Mouse (Mus musculus) adrenal gland, postnatal 10 days (tissue): ENCODE measurements around the gene Lsm6. TPM values are rescaled to one million over a fixed set of nuclear protein-coding genes. Genes with fewer than 3 reads are reported as not detected.
A peak's percentile ranks its signal among the peaks of the same experiment; 100 is the strongest.
"Not testable (repeated sequence)": the region's sequence is repeated elsewhere in the genome, so short reads cannot be mapped to it uniquely, and the experiment has no call there.

Experiments used
- DNase-seq: peaks from one replicate; pipeline ENCODE4 v3.0.0; 2021; ENCODE audit warnings: mixed read lengths
- long read RNA-seq, 2 experiments: library from polyadenylated mRNA; stranded (forward); transcript quantifications; one replicate each; pipeline ENCODE4 v2.0.0; 2021
- total RNA-seq, 2 experiments: library from RNA; stranded (reverse); gene quantifications; 2 replicates each; pipeline ENCODE4 v1.2.3; 2021

Gene Lsm6
- total RNA-seq, result 100 to 1,000 TPM; 103 to 108 TPM
- long read RNA-seq, experiment 1, transcript Lsm6-201 (4 exons, 2,107 nt), result major isoform, 55 of 121 reads
- long read RNA-seq, experiment 1, transcript Lsm6-203 (5 exons, 3,792 nt), result minor isoform, 49 of 121 reads
- long read RNA-seq, experiment 1, transcript Lsm6-204 (3 exons, 541 nt), result minor isoform, 8 of 121 reads
- long read RNA-seq, experiment 1, partial matches to known transcripts, result 1 of 121 reads
- long read RNA-seq, experiment 1, other reads (novel, unspliced or antisense), result 8 of 121 reads
- long read RNA-seq, experiment 2, transcript Lsm6-201 (4 exons, 2,107 nt), result major isoform, 58 of 117 reads
- long read RNA-seq, experiment 2, transcript Lsm6-203 (5 exons, 3,792 nt), result minor isoform, 51 of 117 reads
- long read RNA-seq, experiment 2, partial matches to known transcripts, result 0 of 117 reads
- long read RNA-seq, experiment 2, other reads (novel, unspliced or antisense), result 5 of 117 reads

DNA sequence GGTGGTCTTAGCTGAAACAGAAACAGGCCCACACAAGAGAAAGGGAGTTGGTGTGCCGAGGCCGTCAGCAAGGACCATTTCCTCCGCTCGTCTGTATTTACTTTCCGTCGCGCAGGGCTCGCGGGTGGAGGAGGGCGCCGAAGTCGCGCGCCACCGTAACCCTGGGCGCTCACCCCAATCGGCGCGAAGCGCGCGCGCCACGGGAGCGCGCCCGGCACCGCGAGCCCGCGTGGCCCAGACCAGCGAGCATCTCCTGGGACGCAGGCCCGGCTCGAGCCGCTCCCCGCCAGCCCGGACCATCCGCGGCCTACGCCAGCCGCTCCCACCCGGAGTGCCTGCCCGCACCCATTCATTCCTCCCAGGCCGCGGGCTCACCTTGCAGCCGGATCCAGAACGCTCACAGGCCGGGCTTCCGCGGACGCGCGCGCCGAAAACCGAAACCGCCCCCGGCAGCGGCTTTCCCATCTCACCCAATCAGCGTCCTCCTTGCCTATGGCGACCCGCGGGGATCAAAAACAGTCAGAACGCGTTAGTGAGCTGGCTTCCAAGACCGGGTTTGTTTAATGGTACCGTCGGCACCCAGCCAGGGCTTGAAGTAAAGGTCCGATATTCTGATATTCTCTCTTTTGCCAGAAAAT lies at the start of gene Lsm6:
Gene Lsm6, minus strand, starts transcription at position 468 of the 638 bp plus-strand sequence.
- peak; percentile 99 for DNase-seq

DNA sequence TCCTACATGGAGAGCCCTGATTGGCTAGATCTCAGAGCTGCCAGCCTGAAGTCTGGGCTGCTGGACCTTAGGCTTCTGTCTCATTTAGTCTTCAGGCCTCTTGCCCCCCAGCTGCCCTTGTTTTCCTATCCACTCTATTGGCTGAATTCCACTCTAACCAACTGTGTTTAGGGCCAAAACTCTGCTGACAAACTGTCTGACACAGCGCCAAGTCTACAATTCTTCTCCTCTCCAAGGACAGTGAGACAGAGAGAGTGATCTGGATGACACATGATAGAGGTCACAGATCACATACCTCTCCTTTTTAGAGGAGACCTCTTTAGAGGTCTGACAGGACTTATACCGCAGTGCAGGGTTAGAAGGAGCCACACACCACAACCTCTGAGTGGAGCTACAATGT lies 46.1 kb upstream of the Lsm6 start:
- peak; percentile 62 for DNase-seq

DNA sequence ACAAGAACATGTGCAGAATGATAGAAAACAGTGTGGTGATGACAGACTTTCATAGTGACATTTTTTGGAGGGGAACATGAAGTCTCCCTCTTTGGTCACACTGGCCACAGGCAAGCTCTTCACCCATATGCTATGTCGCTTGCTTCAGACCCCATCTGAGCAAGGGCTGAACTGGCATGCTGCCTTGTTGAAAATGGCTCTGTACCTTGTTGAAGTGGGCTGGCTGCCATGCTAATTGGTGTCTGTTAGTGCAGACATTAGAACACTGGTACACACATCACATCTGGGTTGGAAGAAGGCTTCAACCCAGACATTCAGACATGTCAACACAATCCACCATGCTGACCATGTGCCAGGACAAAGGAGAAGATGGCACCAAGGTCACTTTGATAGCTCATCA lies 42.1 kb upstream of the Lsm6 start:
- DNase-seq, result no peak

DNA sequence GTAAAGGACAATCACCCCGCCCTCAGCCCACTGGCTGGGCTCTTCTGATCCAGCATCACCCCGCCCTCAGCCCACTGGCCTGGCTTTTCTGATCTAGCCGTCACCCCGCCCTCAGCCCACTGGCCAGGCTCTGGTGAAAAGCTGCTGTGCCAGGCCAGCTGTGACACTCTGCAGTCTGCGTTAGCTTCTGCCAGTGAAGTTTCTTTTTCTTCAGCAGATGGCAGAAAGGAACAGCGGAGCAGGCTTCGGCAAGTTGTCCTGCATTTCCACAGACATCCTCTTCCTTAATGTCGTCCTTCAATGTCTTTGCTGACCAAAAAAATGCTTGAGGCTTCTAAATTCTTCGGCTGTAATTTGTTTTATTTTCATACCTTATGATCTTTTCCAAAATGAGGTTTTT lies 41.1 kb upstream of the Lsm6 start:
- no peak for DNase-seq

DNA sequence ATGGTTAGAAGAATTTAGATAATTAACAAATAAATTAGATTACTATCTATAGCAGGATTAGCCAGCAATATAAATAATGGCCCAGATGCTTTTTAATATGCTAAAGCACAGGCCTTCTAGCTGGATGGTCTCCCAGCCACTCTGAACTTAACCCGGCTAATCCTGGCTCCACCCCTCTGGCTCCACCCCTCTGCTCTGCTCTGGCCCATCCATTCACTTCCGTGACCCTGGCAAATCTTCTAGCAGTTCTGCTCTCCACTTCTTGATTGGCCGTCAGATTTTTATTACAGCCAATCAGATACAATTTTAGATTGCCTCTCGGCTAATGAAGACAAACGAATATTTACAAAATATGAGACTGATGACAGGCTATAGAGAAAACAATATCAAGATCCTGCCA lies 39.8 kb upstream of the Lsm6 start:
- no peak for DNase-seq

DNA sequence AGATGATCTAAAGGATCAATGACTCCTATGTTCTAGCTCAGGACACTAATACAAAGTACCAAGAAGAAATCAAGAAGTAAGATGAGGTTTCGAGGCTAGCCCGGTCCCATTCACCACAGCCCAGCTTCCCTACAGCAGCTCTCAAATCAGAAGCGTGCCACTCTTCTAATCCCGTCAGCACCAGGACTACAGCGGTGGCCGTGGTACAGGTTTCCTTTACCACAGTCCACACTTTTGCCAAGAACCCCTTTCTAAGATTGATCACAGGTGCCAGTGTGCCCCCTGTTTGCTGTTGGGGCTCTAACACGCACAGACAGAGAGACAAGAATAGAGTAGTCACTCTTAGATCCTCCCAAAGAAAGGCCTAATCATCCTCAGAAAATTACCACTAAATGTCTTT lies 36.5 kb upstream of the Lsm6 start:
- no peak for DNase-seq

DNA sequence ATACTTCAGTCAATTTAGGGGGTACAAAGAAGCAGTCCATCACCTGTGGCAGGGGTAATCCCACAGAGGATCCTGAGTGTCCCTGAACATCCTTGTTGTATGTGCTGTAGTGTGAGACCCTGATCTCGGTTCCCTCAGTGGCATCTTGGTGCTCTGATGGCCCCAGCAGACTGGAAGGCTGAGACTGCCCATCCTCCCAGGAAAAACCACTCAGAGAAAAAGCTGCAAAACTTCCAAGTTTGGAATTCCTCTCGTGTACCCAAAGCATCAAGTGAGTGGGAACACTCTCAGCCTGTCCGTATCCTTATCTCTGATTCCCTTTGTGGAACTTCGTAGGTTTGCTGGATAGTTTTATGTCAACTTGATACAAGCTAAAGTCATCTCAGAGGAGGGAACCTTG lies 31.3 kb upstream of the Lsm6 start:
- no peak for DNase-seq

DNA sequence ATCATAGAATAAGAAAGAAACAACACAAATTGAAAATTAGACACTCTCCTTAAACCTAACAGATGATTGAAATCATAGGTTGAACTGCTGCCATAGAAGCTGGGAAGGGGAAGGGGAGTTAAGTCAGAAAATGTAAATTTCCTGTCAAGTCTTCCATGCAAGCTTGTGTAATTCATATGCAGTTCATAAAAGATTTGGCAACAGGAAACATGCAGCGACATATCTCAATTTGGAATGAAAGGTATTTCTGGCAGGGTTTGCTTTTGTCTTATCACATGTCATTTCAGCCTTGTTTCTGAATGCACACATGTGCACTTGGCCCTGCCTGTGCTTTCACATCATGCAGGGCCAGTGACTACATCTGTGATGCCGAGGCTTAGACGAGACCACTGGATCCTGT lies 26.3 kb upstream of the Lsm6 start:
- no peak for DNase-seq

DNA sequence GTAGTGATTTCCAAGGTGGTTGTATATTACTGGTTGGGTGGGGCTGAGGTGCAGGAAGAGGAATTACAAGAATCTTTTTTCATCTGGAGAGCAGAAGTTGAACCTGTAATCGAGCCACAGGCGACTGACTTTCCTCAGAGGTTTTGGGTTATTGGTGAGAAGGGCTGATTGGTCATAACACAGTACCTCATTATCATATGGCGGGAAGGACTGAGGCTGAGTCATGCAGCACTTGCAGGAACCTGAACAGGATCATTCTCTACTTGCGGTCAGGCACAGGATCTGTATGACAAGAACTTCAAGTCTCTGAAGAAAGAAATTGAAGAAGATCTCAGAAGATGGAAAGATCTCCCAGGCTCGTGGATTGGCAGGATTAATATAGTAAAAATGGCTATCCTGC lies 23.6 kb upstream of the Lsm6 start:
- no peak for DNase-seq

DNA sequence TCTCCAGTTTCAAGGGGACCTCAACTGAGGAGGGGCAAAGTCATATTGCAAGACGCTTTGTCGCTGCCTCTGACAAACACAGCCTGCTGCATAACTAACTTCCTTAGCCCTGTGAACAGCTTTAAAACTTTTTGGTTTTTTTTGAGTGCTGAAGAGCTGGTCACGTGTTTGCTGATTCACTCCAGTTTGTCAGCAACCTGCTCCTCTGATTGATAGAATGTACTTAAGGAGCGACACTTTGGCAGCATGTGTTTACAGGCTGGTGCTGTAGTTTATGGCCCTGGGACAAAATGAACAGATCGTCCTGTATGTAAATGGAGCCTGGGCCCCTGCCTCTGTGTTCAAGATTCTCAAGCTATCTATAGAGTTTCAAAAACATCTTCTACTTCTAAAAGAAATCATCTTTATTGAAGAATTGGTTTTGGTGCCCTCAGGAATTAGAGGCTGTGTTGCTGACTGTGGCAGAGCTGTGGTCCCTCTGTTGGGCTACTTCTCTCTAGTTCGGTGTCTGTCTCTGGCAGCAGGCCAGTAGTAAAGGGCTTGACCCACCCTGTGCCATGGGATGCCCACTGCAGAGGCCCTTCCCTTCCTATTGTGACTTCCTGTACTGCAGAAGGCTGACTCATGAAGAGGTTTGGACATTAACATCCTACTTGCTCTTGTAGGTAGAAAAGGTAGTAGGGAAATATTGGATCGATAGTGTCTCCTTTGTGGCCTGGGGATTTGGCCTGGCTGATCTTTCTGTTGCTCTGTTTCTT lies 17.9 kb upstream of the Lsm6 start:
- no peak for DNase-seq

DNA sequence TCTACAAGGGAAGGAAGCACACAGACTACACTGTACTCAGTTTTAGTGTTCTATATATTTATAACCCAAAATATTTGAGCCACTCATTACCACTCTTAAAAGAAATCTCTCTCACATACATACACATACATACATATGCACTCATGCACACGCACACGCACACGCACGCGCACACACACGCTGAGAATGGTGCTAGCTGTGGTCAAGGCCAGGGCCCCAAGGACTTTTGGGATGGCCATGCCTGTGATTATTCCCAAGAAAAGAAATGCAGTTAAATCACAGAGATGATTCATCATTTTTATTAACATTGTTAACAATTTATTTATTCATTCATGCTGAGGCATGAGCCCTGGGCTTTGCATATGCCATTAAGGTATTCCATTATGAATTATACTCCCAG lies 15.2 kb upstream of the Lsm6 start:
- DNase-seq, result peak; percentile 45

DNA sequence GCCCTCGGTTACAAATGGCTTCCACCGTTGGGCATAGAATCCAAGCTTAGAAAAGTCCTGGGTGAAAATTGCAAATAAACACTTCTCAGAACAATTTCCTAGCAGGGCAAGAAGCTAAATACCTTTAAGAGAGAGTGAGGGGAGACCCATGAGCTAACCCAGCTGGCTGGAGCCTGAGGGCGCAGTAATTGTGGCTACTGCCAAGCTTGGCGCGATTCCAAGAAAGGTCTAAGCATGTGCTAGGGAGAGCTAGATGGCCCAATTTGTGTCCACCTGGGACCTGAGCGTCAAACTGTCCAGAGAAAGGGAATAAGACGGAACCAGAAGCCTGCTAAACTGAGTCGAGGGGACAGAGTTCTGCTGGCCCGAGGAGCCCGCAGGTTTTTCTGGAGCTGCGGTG lies 7.5 kb upstream of the Lsm6 start:
- DNase-seq, result peak; percentile 46

DNA sequence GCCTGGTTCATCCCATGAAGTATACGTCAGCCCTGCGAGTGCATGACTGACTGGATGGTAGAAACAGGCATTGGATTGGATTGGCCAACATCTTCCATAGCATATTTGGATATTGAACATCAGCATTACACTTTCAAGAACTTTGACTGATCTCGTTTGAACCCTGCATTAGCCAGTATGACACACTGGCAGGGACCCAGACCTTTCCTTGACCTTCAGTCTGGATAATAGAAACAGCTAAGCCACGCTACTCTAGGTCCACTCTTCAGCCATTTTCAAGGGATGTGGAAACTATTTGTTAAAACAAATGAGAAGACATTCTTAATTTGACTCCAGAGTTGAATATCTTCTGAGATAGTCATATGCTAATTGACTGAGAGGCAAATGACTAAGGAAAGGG lies 3.6 kb upstream of the Lsm6 start:
- DNase-seq, result no peak

DNA sequence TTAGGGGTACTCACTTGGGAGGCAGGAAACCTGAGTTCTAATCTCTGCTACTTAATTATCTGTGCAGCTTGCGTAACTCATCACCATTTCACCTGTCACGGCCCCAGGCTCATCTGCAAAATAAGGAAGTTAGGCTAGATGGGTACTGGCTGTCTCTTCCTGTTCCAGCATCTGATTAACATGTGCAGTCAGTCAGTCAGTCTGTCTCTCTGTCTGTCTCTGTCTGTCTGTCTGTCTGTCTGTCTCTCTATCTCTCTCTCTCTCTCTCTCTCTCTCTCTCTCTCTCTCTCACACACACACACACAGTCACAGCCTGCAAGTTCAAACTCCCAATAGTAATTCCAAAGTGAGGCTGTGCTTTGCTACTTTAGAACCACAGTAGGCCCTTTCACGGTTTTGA lies 967 bp downstream of the Lsm6 start:
- not testable (repeated sequence) for DNase-seq

DNA sequence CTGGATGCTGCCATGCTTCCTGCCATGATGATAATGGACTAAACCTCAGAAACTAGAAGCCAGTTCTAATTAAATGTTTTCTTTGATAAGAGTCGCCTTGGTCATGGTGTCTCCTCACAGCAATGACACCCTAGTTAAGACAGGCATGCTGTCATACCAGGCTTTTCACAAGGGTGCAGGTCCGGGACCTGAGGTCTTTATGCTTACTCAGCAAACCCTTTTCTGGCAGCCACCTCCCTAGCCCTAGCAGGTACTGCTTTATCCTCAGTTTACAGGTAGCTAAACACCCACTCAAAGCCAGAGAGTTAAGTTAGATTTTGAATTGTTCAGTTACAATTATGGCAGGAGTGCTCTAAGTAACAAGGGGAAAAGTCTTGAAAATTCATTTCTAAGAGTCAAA lies 6.2 kb downstream of the Lsm6 start:
- no peak for DNase-seq

DNA sequence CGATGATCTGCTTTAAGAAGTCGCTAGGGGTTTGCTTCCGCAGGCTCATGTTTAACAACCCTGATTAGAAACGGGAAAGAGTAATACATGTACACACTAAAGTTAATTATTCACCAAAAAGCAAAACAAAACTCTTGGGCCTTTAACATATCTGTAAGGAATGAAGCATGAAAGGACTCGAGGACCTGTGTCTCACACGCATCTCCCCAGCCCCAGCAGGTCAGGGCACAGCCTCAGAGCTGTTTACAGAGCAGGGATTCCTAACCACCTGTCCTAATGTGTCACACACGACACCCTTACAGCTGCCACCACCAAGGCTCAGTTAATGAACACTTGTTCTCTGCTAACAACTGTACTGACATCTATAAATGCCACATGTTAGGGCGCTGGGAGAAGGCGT lies 7.9 kb downstream of the Lsm6 start:
- no peak for DNase-seq

DNA sequence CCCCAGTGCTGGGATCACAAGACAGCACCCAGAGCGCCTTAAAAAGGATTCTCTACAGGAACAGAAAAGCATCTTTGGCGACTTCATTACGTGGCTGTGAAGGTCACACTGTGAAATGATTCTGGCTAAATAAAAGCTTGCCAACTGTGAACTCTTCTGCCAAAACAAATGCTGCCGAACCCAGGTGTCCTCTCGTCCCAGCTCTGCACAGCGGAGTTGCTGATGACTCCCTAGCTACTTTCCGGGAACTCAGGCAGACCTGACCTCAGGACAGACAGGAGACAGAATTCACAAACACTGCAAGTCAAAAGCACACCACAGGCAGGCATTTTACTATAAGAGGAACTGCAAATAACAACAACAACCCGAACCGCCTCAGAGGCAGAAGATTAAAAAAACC lies 8.5 kb downstream of the Lsm6 start:
- no peak for DNase-seq

DNA sequence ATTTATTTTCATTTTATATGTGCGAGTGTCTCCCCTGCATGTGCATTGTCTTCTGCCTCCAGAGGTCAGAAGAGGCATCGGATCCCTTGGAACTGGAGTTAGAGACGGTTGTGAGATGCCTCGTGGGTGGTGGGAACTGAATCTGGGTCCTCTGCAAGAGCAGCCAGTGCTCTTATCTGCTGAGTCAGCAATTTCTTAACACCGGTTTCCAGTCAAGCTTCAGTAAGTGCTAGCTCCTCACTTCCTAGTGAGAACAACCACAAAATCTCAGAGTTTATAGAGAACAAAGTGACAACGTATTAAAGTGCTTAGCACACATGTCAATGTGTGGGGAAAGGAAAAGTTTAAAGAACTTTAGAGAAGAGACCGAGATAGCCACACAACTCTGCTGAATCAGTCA lies 9.2 kb downstream of the Lsm6 start:
- no peak for DNase-seq

DNA sequence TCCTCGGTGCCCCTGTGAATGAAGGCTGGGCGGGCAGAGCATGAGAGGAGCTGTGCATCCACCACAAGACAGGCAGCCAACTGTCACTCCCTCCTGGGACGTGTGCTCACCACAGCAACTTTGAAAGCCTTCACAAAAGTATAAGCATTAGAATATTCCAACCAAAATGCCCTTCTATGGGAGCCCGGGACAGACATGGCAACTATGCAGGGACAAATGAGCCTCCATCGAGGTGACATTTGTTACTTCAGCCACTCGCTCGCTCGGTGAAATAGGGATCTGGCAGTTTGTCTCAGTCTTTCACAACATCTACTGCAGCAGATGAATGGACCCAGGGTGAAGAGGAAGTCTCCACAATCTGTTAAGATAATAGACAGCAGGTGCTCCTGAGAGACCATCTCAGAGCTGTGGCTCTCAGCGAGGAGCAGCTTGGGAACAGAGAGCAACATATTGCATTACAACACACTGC lies 10.7 kb downstream of the Lsm6 start:
- no peak for DNase-seq

DNA sequence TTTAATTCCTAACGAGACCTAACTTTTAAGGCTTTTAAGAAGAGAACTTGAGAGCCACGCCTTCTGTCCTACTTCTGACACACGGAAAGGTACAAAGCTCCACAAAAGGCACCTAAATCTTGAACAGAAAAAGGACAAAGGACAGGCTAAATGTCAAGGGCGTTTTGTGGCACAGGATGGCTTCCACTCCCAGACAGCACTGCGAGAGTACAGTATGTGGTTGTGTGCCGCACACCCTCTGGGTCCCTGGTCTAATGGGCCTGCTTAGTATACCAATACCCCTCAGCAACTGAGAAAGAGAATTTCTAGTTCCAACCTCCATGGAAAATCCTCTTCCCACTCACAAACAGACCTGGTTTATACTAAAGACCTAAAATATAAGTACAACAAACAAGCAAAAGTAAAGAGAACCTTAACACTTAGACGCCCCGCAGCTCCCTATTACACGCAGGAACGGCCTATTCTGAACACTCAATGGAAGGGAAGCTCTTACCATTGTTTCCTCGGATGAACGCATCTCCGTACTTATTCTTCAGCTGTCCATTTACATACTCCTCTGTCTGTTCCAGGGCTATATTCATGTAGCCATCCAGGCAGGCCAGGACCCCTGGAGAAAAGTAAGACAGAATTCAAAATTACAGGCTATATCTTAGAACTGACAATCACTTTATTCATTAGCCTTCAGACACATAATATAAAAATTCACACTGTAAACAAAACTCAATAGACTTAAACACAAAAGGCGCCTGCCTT lies 11.3 kb downstream of the Lsm6 start:
- DNase-seq, result no peak

DNA sequence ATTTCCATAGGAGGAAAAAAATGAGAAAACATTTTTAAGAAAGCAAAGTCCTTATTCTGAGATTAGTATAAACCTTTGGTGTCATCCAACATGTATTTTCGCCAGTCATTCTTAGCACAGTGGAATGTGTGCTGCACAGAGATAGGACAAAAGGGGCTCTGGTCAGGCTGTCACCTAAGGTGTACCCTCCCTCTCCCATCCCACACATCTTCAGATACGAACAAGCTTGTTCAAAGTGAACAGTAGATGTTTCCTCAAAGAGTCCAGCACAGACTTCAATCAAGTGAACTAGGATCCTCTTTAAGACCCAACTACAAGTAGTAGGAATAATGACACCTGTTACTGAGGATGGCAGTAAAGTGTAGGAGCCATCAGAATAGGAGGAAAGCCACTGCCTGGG lies 12.1 kb downstream of the Lsm6 start:
- no peak for DNase-seq

DNA sequence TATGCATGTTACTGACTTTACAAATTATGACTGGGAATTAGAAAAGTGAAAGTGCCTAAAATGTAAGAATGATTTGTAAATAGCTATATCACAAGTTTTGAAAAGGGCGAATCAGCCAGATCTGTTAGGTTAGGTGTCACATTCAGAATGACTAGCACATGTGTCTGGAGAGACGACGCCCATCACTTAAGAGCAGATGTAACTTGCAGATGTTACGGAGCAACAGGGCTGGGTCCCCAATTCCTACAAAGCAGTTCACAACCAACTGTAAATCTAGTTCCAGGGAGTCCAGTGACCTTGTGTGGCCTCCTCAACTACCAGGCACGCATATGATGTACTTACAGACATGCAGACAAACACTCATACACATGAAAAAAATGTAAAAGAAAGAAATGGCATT lies 12.5 kb downstream of the Lsm6 start:
- no peak for DNase-seq
